Mouse (Mus musculus) hindbrain, embryonic 15.5 days (tissue): ENCODE measurements at regions not wholly inside any gene's neighbourhood (a gene's known extent, or its start where the extent isn't known, plus 50 kb on each side); places are given as distances from the start of the nearest gene placed in this dataset.
A peak's percentile ranks its signal among the peaks of the same experiment; 100 is the strongest.

Source experiments
- ATAC-seq: fragments of 200-750 bp; cut with Nextera tagmentation; 2 replicates; pipeline ENCODE4 v1.8.0; 2017; ENCODE audit warnings: low read depth, moderate number of reproducible peaks, moderate TSS enrichment; ENCODE audit not compliant: low FRiP score
- H3K27ac ChIP-seq: fragments of 300-500 bp; sonication (generic); replicated peaks from 2 replicates; pipeline ENCODE4 v1.5.1; 2015; ENCODE audit warnings: mild to moderate bottlenecking, inconsistent platforms
- H3K27me3 ChIP-seq: fragments of 300-500 bp; sonication (generic); 2 replicates; pipeline ENCODE4 v1.6.1; 2015; ENCODE audit warnings: control low read depth, inconsistent platforms
- H3K36me3 ChIP-seq: fragments of 300-500 bp; sonication (generic); 2 replicates; pipeline ENCODE4 v1.6.1; 2015; ENCODE audit warnings: control low read depth, inconsistent platforms
- H3K4me1 ChIP-seq: fragments of 300-500 bp; sonication (generic); replicated peaks from 2 replicates; pipeline ENCODE4 v1.6.1; 2015; ENCODE audit warnings: control low read depth, inconsistent platforms
- H3K4me2 ChIP-seq: fragments of 300-500 bp; sonication (generic); 2 replicates; pipeline ENCODE4 v1.6.1; 2015; ENCODE audit warnings: moderate library complexity, mild to moderate bottlenecking, inconsistent platforms
- H3K4me3 ChIP-seq: fragments of 300-500 bp; sonication (generic); 2 replicates; pipeline ENCODE4 v1.5.1; 2015; ENCODE audit warnings: mild to moderate bottlenecking, inconsistent platforms
- H3K9ac ChIP-seq: fragments of 300-500 bp; sonication (generic); 2 replicates; pipeline ENCODE4 v1.6.1; 2015; ENCODE audit warnings: inconsistent platforms
- H3K9me3 ChIP-seq: fragments of 300-500 bp; sonication (generic); 2 replicates; pipeline ENCODE4 v1.6.1; 2016; ENCODE audit warnings: control low read depth, inconsistent platforms
- WGBS: fragments of 180-500 bp; shearing (Covaris S2); methylation state at CpG from one replicate; pipeline ENCODE4 v1.1.7; 2015; 5-methylcytosine and 5-hydroxymethylcytosine counted together

GRCm38 (mm10) chr12:17481687-17482086, 62.9 kb upstream of the Odc1 start:
- H3K4me1 ChIP-seq: 0 out of 2 replicates have a peak, but pooled peaks cover 5% of the 10 kb centered on the region
- WGBS: 92% methylated on average over 9 of the region's 9 CpGs
- ATAC-seq: no peak
- H3K4me2 ChIP-seq: no peak overlapping the region
- H3K36me3 ChIP-seq: no peaks in the 10 kb centered on the region
- no peak overlapping the region for H3K9ac ChIP-seq
- no peak overlapping the region for H3K27ac ChIP-seq
- H3K9me3 ChIP-seq: no peaks in the 10 kb centered on the region
- H3K27me3 ChIP-seq: no peaks in the 10 kb centered on the region
- no peak overlapping the region for H3K4me3 ChIP-seq

- Histone ChIP-seq H3K9me3 (no peaks in the 10 kb centered on the region), H3K36me3 (no peaks in the 10 kb centered on the region), H3K9ac (no peak overlapping the region), H3K27me3 (no peaks in the 10 kb centered on the region), H3K4me2 (no peak overlapping the region), H3K4me3 (no peak overlapping the region), H3K27ac (no peak overlapping the region), H3K4me1 (0 out of 2 replicates have a peak, but pooled peaks cover 7% of the 10 kb centered on the region)
- no peak for ATAC-seq
- 94% methylated on average over 13 of the region's 13 CpGs for WGBS
These were observed 62.4 kb upstream of the Odc1 start for GRCm38 (mm10) chr12:17482196-17482595.

- Histone ChIP-seq H3K4me2 (no peak overlapping the region), H3K27me3 (no peaks in the 10 kb centered on the region), H3K9ac (no peak overlapping the region), H3K4me3 (no peak overlapping the region), H3K36me3 (no peaks in the 10 kb centered on the region), H3K9me3 (no peaks in the 10 kb centered on the region), H3K27ac (no peak overlapping the region), H3K4me1 (0 out of 2 replicates have a peak, but pooled peaks cover 7% of the 10 kb centered on the region)
- ATAC-seq: no peak
- 78% methylated on average over 9 of the region's 9 CpGs for WGBS
These were observed 60.1 kb upstream of the Odc1 start for GRCm38 (mm10) chr12:17484448-17484847.

GRCm38 (mm10) chr12:17486062-17486770, 58.4 kb upstream of the Odc1 start:
- peak; percentile 47; the same call in 1 of the 2 replicates for ATAC-seq

GRCm38 (mm10) chr12:17487336-17487735, 57.3 kb upstream of the Odc1 start:
- ATAC-seq: no peak
- H3K36me3 ChIP-seq: no peaks in the 10 kb centered on the region
- H3K27ac ChIP-seq: no peak overlapping the region
- WGBS: 24% methylated on average over 1 of the region's 1 CpGs
- 0 out of 2 replicates have a peak, but pooled peaks cover 7% of the 10 kb centered on the region for H3K4me1 ChIP-seq
- no peak overlapping the region for H3K4me2 ChIP-seq
- H3K9ac ChIP-seq: no peak overlapping the region
- H3K4me3 ChIP-seq: no peak overlapping the region
- no peaks in the 10 kb centered on the region for H3K27me3 ChIP-seq
- no peaks in the 10 kb centered on the region for H3K9me3 ChIP-seq

More at GRCm38 (mm10) chr12:17486062-17486770, 58.4 kb upstream of the Odc1 start:
- Histone ChIP-seq H3K4me2 (peak overlapping the region; percentile 22), H3K4me1 (0 out of 2 replicates have a peak, but pooled peaks cover 7% of the 10 kb centered on the region), H3K27ac (no peak overlapping the region), H3K9me3 (no peaks in the 10 kb centered on the region), H3K36me3 (no peaks in the 10 kb centered on the region), H3K4me3 (no peak overlapping the region), H3K27me3 (no peaks in the 10 kb centered on the region), H3K9ac (no peak overlapping the region)
- 21% methylated on average over 9 of the region's 9 CpGs for WGBS

GRCm38 (mm10) chr12:17488203-17488602, 56.4 kb upstream of the Odc1 start:
- H3K4me2 ChIP-seq: no peak overlapping the region
- H3K27ac ChIP-seq: no peak overlapping the region
- H3K27me3 ChIP-seq: no peaks in the 10 kb centered on the region
- no peak for ATAC-seq
- no peaks in the 10 kb centered on the region for H3K36me3 ChIP-seq
- 0 out of 2 replicates have a peak, but pooled peaks cover 7% of the 10 kb centered on the region for H3K4me1 ChIP-seq
- no peak overlapping the region for H3K9ac ChIP-seq
- no peak overlapping the region for H3K4me3 ChIP-seq
- no peaks in the 10 kb centered on the region for H3K9me3 ChIP-seq
- WGBS: 84% methylated on average over 1 of the region's 1 CpGs

- H3K27ac ChIP-seq: no peak overlapping the region
- no peak for ATAC-seq
- H3K4me1 ChIP-seq: 0 out of 2 replicates have a peak, but pooled peaks cover 7% of the 10 kb centered on the region
- no peaks in the 10 kb centered on the region for H3K9me3 ChIP-seq
- H3K4me2 ChIP-seq: no peak overlapping the region
- H3K27me3 ChIP-seq: no peaks in the 10 kb centered on the region
- no peak overlapping the region for H3K9ac ChIP-seq
- H3K4me3 ChIP-seq: no peak overlapping the region
- WGBS: 88% methylated on average over 3 of the region's 3 CpGs
- H3K36me3 ChIP-seq: no peaks in the 10 kb centered on the region
These were observed 54.6 kb upstream of the Odc1 start for GRCm38 (mm10) chr12:17489971-17490370.

- Histone ChIP-seq H3K27me3 (no peaks in the 10 kb centered on the region), H3K4me3 (no peak overlapping the region), H3K4me2 (no peak overlapping the region), H3K27ac (no peak overlapping the region), H3K9me3 (no peaks in the 10 kb centered on the region), H3K9ac (no peak overlapping the region), H3K4me1 (peaks cover 7% of the 10 kb centered on the region; the same call in 1 of the 2 replicates), H3K36me3 (no peaks in the 10 kb centered on the region)
- ATAC-seq: no peak
- 58% methylated on average over 4 of the region's 4 CpGs for WGBS
These were observed 52.0 kb upstream of the Odc1 start for GRCm38 (mm10) chr12:17492574-17492973.

- ATAC-seq: no peak
- Histone ChIP-seq H3K27me3 (no peaks in the 10 kb centered on the region), H3K4me1 (peaks cover 7% of the 10 kb centered on the region; the same call in 1 of the 2 replicates), H3K4me2 (no peak overlapping the region), H3K36me3 (no peaks in the 10 kb centered on the region), H3K9ac (no peak overlapping the region), H3K4me3 (no peak overlapping the region), H3K9me3 (no peaks in the 10 kb centered on the region), H3K27ac (no peak overlapping the region)
- 87% methylated on average over 7 of the region's 7 CpGs for WGBS
These were observed 51.5 kb upstream of the Odc1 start for GRCm38 (mm10) chr12:17493053-17493452.

GRCm38 (mm10) chr12:17493810-17494209, 50.8 kb upstream of the Odc1 start:
- Histone ChIP-seq H3K36me3 (no peaks in the 10 kb centered on the region), H3K27ac (no peak overlapping the region), H3K9ac (no peak overlapping the region), H3K9me3 (no peaks in the 10 kb centered on the region), H3K4me1 (peaks cover 7% of the 10 kb centered on the region; the same call in 1 of the 2 replicates), H3K27me3 (no peaks in the 10 kb centered on the region), H3K4me2 (no peak overlapping the region), H3K4me3 (no peak overlapping the region)
- 70% methylated on average over 3 of the region's 3 CpGs for WGBS
- no peak for ATAC-seq
